Mouse (Mus musculus): Measurements from ENCODE around the gene Cmtm8. TPM values are rescaled to one million over a fixed set of nuclear protein-coding genes. Genes with fewer than 3 reads are reported as not detected.

The Cmtm8 gene
- total RNA-seq, 2 experiments from 2014 or later = 2.4 to 2.7 TPM

DNA sequence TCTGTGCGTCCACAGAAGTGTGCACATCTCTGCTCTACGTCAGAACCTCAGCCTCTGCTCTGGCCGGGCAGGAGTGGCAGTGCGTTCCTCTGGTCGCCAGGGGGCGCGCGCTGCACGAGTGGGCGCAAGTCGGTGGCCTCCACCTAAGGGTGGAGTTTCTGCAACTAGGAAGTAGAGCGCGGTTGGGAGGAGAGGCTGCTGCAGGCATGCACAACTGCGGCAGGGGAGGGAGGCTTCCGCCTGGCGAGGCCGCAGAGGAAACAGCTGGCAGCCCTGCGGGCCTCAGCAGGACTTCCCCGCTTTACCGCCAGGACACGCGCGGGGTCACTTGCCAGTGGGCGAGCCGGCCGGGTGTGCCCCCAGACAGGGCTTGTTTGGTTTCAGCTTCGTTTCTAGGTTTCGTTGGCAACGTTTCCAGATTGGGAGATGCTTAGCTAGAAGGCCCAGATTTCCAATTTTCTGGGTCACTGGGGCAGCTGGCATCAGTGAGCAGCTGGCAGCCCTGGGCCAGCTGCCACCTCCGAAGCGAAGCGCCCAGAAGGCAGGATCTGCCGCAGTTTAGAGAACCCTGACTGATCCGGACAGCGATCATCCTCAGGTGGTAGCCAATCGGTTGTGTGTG is 91.0 kb downstream of the Cmtm8 start:
- peak; percentile 88 to 89 for DNase-seq

DNA sequence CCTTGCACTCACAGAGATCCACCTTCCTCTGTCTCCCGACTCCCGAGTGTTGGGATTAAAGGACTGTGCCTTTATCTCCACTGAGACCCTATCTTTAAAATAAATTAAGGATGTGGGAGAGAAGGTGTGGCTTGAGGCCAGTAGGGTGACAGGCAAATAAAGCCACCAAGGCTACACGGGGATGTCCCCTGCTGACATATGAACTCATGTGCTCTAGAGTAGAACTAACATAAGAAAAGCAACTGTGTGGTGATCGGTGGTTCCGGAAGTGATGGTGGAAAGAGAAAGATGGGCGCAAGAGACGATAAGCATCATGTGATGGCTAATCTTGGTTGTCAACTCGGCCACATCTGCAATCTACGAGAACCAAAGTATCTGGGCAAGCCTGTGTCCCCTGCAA is 91.6 kb downstream of the Cmtm8 start:
- DNase-seq = no peak

DNA sequence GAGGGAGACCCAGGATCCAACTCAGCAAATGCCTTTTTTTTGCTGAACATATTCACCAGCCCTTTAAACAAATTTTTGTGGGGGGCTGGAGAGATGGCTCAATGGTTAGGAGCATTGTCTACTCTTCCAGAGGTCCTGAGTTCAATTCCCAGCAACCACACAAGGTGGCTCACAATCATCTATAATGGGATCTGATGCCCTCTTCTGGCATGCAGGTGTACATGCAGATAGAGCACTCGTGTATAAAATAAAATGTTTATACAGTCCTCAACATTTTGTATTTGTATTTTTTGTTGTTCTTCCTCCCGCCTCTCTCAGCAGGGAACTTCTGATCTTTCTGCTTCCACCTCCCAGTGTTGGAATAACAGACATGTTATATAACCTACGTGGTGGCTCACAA is 92.4 kb downstream of the Cmtm8 start:
- DNase-seq = no peak

DNA sequence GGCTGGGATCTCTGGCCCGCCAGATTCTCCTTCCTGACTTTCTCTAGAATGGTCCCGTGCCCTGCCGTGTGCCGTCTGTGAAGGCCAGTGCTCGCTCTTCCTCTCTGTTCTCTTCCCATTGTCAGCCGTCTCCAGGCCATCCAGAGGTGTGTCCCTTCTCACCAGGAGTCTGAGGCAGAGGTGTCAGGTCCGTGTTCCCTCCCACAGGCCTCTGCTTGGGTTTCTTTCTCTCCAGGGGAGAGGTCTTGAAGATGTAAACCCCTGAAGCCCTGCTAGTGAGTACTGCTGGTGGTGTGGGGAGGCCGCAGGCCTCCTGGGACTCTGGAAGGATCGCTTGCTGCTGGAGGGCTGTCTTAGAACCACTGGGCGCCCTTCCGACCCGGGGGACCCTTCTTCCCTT is 96.5 kb downstream of the Cmtm8 start:
- no peak for DNase-seq

DNA sequence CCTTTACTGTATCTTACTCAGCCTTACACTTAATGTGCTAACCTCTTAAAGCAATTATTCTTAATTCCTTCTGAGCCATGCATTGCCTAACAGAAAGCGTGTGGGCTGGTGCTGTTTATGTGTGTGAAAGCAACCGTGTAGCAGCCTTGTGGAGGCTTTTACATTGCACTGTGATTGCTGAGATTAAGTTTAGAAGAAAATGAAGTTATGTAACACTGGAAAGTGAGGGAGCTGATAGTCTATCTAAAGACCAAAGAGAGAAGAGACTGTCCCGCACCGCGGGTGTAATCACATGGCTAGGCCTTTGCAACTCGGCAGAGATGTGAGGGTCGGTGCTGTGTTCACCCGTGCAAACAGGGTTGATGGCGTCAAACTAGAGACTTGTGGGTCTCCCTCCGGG is 96.9 kb downstream of the Cmtm8 start:
- DNase-seq = no peak

DNA sequence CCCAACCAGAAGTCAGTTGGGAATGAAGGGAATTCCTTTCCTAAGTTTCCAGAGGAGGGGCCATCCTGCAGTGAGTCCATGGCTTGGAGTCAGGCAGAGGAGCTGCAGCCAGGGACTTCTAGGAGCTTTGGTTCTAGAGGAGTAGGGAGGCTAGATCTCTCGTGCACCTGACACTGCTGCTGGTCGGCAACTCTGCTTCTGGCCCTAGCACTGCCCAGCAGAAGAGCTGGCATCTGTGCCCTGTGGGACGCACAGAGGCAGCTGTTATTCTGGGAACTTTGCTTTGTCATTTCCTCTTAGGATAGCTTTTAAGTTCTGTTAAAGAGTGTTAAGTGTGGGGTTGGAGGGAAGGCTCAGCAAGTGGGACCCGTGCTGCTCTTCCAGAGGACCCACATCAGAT is 98.3 kb downstream of the Cmtm8 start:
- no peak for DNase-seq

DNA sequence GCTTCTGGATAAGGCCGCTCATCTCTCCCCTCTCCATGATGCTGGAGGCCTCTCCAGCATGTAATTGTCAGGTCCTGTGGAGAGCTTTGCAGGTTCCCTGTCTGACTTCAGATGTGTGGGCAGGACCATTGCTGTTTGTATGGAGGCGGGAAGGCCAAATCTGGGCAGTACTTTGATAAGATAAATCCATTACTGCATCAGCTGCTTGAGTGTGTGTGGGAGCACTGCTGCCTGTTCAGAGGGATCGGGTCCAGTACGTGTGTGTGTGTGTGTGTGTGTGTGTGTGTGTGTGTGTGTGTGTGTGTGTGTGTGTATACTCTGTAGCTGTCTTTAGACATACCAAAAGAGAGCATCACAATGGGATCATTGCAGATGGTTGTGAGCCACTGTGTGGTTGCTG is 98.8 kb downstream of the Cmtm8 start:
- no peak for DNase-seq

DNA sequence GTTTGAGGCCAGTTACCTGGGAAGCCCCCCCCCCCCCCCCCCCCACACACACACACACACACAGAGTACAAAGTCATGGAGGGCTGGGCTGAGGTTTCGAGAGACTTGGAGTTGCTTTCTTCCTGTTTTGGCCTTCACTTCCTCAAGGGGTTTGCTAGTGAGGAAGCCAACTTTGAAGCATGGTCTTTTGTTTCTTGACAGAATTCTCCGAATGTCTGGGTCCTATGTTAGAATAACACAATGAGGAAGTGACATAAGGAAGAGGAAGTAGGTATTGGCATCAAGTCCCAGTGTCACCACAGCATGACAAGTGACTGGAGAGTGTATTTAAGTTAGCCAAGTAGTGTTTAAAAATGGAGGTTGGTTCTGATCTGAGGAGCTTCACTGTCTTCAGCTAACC is 101.2 kb downstream of the Cmtm8 start:
- no peak for DNase-seq

DNA sequence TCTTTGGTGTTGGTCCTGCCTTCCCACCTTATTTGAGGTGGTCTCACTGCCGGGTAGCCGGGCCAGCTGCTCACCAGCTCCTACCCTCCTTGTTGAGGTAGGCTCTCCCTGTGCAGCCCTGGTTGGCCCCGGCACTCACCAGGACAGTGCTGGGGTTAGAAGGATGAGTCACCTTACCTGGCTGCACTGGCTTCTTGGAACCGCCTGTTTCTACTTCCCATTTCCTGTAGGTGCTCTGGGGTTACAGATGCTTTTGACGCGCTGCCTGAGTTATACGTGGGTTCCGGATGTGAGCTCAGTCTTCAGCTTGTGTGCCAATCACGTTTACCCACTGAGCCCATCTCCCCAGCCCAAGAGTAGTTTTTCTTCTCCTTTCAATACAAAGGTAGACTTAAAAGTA is 103.6 kb downstream of the Cmtm8 start:
- DNase-seq = no peak

Other genes starting within 250 kb of the Cmtm8 start
- gene Cnot10, start 204.0 kb downstream of the Cmtm8 start, total RNA-seq (2021) = 10 to 100 TPM; 56.1 to 57.3 TPM
- 100 to 1,000 TPM in 1 of 2 experiments, 10 to 100 TPM in 1; 93.4 to 102 TPM for gene Dync1li1, start 155.4 kb downstream of the Cmtm8 start, total RNA-seq (2021)
- 10 to 100 TPM; 22.1 to 22.4 TPM for gene Cmtm6, start 113.0 kb downstream of the Cmtm8 start, total RNA-seq (2021)
- 1 to 10 TPM; 3.5 to 4.5 TPM for gene Cmtm7, start 62.3 kb downstream of the Cmtm8 start, total RNA-seq (2021)
- 10 to 100 TPM; 76.8 to 81.3 TPM for gene Gpd1l, start 89.8 kb upstream of the Cmtm8 start, total RNA-seq (2021)
- gene Osbpl10, start 134.4 kb upstream of the Cmtm8 start, total RNA-seq (2021) = 10 to 100 TPM; 17.2 to 17.9 TPM
- 10 to 100 TPM in 1 of 2 experiments, 1 to 10 TPM in 1; 3.9 to 27.5 TPM for gene Rps27rt, start 138.6 kb upstream of the Cmtm8 start, total RNA-seq (2021)